Mouse (Mus musculus): Measurements from ENCODE around the gene Thrb. TPM values are rescaled to one million over a fixed set of nuclear protein-coding genes. Genes with fewer than 3 reads are reported as not detected.
A peak's percentile ranks its signal among the peaks of the same experiment; 100 is the strongest.

The Thrb gene
- 2.6 and 5.1 TPM in 2 replicates for polyA plus RNA-seq (2015; fragmentation: Nextera tagmentation; extraction: Ambion mirVana)

DNA sequence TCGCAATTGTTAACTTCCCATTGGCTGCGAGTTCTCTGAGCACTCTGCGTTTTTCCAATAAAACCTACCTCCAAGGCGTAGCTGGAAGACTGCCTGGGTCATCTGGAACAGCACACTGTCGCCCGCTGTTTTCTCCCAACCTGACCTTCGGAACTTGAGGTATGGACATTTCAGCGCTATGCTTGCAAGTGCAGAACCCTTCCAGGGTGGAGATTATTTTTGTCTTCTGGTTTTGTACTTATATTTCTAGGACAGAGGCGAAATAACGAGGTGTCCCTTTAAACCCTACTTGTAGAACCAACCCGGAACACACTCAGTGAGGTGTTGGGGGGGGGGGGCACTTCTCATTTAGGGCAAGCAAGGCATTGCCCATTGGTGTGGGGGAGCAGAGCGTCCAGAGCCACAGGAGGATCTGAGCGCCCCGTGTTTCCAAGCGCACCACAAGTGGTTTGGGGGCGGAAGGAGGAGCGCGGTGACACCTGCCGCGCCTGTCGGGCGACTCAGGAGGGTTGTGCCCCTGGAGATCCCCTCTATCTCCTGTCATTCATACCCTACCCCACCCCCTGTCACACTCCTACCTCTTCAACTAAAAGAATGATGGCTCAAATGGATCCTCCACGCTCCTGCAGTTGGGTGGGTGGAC, at the start of gene Thrb:
Thrb (plus strand) TSS at position 576 of the 643 bp plus-strand sequence.
- H3K4me3 ChIP-seq = peak within 1 kb of the TSS; percentile 71
- WGBS = 1% methylated on average over 23 of the region's 23 CpGs
- no peak for ATAC-seq (ENCODE audit: insufficient number of reproducible peaks, insufficient read depth, low FRiP score, low TSS enrichment, low read depth)
- no peaks in the 10 kb centered on the region for H3K9me3 ChIP-seq
- peak within 1 kb of the TSS; percentile 99 for H3K4me2 ChIP-seq
- peaks cover 39% of the 10 kb centered on the region for H3K27me3 ChIP-seq
- H3K9ac ChIP-seq = peak within 1 kb of the TSS; percentile 75
- H3K27ac ChIP-seq = no peak within 1 kb of the TSS; the same call in 1 of the 2 replicates
- H3K36me3 ChIP-seq = no peaks in the 10 kb centered on the region
- peaks cover 18% of the 10 kb centered on the region for H3K4me1 ChIP-seq

DNA sequence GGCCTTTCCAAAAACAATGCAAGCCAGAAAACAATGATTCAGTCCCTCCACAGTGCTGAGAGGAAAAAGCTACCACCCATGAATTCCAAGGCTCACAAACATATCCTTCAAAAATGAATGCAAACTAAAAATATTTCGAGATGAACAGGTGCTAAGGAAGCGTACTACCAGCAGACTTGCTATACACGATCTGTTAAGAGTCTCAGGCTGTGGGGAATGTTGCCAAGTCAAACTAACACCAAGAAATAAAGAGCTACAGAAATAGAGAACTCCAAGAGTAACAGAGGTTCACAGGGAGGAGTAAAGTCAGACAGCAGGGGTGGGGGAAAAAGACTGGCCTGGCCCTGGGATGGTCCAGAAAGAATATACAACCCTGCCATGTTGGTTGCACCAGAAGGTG, 38.4 kb upstream of the Thrb start:
- Histone ChIP-seq H3K36me3 (no peaks in the 10 kb centered on the region), H3K4me3 (no peak overlapping the region), H3K27ac (peak overlapping the region; percentile 28; the same call in 1 of the 2 replicates), H3K27me3 (no peaks in the 10 kb centered on the region), H3K4me2 (no peak overlapping the region), H3K9ac (no peak overlapping the region), H3K9me3 (no peaks in the 10 kb centered on the region), H3K4me1 (no peaks in the 10 kb centered on the region)
- ATAC-seq (ENCODE audit: insufficient number of reproducible peaks, insufficient read depth, low FRiP score, low TSS enrichment, low read depth) = no peak
- 66% methylated on average over 3 of the region's 3 CpGs for WGBS

DNA sequence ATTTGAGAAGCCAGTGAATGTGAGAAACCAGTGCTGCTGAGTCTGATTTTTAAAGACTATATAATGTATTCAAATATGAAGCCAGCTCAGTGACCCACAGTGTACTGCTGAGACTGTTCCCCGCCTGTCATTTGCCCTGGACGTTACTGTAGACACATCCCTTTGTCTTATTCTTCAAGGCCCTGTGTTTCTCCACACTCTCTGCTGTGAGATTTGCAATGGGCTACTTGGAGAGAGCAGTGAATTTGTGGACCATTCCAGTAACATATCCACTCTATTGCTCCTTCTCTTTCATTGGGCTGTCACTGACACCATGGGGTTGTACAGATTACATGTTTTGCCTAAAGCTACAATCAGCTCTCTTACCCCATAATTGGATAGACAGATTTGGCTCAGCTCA, 36.1 kb upstream of the Thrb start:
- Histone ChIP-seq H3K36me3 (no peaks in the 10 kb centered on the region), H3K4me1 (no peaks in the 10 kb centered on the region), H3K4me3 (no peak overlapping the region), H3K4me2 (no peak overlapping the region), H3K27ac (no peak overlapping the region), H3K9ac (no peak overlapping the region), H3K9me3 (no peaks in the 10 kb centered on the region), H3K27me3 (no peaks in the 10 kb centered on the region)
- 46% methylated on average over 2 of the region's 2 CpGs for WGBS
- no peak for ATAC-seq (ENCODE audit: insufficient number of reproducible peaks, insufficient read depth, low FRiP score, low TSS enrichment, low read depth)

DNA sequence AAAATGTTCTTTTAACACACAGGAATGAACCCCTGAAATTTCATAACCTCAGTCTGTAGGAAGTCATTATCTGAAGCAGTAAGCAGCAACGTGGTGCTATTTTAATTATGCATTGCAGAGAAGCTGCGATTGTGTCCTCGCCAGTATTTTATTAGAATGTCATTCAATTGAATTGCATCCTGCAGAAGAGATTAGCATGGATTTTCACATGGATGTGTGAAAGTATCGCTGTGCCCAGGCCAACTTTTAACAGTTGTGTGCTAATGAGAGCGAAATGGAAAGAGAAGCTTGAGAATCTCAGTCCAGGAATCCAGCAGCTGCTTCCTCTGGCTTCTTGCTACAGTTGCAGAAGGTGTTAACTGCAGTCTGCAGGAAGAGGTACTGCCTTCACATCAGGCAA, 30.8 kb upstream of the Thrb start:
- H3K27me3 ChIP-seq = no peaks in the 10 kb centered on the region
- WGBS = 66% methylated on average over 5 of the region's 5 CpGs
- H3K36me3 ChIP-seq = no peaks in the 10 kb centered on the region
- H3K4me2 ChIP-seq = no peak overlapping the region
- H3K9me3 ChIP-seq = no peaks in the 10 kb centered on the region
- ATAC-seq (ENCODE audit: insufficient number of reproducible peaks, insufficient read depth, low FRiP score, low TSS enrichment, low read depth) = no peak
- H3K4me3 ChIP-seq = no peak overlapping the region
- H3K9ac ChIP-seq = no peak overlapping the region
- peaks cover 7% of the 10 kb centered on the region; the same call in 1 of the 2 replicates for H3K4me1 ChIP-seq
- H3K27ac ChIP-seq = no peak overlapping the region

DNA sequence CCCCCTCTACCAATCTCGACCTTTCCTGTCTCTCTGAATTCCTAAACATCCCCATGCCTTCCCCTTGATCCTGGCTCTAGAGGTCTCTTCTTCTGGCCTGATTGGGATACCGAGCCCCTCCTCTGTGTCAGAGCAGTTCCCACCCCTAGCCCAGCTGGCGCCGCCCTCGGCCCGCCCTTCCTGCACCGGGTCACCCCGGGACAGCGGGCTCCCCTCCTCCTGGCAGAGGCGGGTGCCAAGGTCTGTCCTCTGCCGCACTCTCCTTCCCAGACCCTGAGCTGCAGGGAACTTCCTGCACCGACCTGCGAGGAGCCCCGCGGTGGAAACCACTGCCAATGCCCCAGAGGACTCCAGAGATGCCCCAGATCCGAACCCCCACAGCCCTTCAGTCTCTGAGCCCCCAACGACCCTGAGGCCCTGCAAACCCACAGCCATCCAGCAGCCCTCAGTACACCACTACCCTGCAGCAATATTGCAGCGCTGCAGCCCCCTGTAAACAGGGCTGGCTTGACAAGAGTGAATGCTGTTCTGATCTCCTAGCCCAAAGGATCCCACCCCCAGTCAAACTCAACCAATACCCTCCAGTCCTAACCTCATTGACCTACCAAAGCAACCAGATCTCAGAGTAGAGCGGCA, 27.1 kb upstream of the Thrb start:
- Histone ChIP-seq H3K4me3 (peak overlapping the region; percentile 23), H3K9me3 (no peaks in the 10 kb centered on the region), H3K27me3 (no peaks in the 10 kb centered on the region), H3K36me3 (no peaks in the 10 kb centered on the region), H3K9ac (no peak overlapping the region), H3K4me1 (peaks cover 7% of the 10 kb centered on the region; the same call in 1 of the 2 replicates), H3K4me2 (peak overlapping the region; percentile 56), H3K27ac (no peak overlapping the region)
- peak; percentile 59; the same call in 1 of the 2 replicates for ATAC-seq (ENCODE audit: insufficient number of reproducible peaks, insufficient read depth, low FRiP score, low TSS enrichment, low read depth)
- 5% methylated on average over 19 of the region's 19 CpGs for WGBS

DNA sequence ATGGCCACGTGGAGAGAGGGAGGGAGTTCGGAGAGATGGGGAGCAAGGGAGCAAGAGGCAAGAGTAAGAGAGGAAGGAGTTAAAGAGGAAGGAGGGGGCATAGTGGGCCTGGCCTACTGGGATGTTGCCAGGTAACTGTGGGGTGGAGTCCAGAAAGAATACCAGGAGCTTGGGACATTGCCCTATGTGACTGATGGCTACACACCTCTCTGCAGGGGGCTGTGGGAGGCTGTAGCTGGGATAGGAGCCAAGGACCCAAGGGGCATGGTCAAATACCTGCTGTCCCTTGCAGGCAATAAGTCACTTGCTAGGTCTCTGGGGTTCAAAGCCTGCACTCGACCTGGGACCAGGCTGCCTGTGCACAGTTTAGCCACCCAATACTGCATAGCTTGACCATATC, 23.1 kb upstream of the Thrb start:
- H3K36me3 ChIP-seq = no peaks in the 10 kb centered on the region
- peaks cover 7% of the 10 kb centered on the region; the same call in 1 of the 2 replicates for H3K4me1 ChIP-seq
- no peak overlapping the region for H3K9ac ChIP-seq
- no peak overlapping the region for H3K4me2 ChIP-seq
- no peak for ATAC-seq (ENCODE audit: insufficient number of reproducible peaks, insufficient read depth, low FRiP score, low TSS enrichment, low read depth)
- 73% methylated on average over 3 of the region's 3 CpGs for WGBS
- no peaks in the 10 kb centered on the region for H3K27me3 ChIP-seq
- 0 out of 2 replicates have a peak, but pooled peaks cover 2% of the 10 kb centered on the region for H3K9me3 ChIP-seq
- H3K27ac ChIP-seq = no peak overlapping the region
- no peak overlapping the region for H3K4me3 ChIP-seq

DNA sequence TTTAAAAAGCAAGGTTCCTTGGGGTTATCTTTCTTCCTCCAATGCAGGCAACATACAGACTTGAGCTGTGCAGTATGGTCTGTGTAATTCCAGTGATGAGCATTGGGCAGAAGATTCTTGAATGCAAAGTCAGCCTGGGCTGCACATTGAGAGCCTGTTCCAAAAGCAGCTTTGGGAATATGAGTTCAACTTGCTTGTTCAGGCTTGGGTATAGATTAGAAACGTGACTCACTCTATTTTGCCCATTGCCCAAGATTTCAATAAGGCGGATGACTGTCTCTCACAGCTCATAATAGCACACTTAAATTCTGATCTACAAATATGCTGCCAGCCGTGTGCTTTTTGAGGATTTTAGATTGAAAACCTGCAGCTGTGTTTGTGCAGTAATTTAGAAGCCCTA, 18.3 kb upstream of the Thrb start:
- 0 out of 2 replicates have a peak, but pooled peaks cover 2% of the 10 kb centered on the region for H3K9me3 ChIP-seq
- H3K27me3 ChIP-seq = no peaks in the 10 kb centered on the region
- 60% methylated on average over 3 of the region's 3 CpGs for WGBS
- no peak overlapping the region for H3K4me3 ChIP-seq
- H3K9ac ChIP-seq = no peak overlapping the region
- no peak overlapping the region for H3K27ac ChIP-seq
- ATAC-seq (ENCODE audit: insufficient number of reproducible peaks, insufficient read depth, low FRiP score, low TSS enrichment, low read depth) = no peak
- no peak overlapping the region for H3K4me2 ChIP-seq
- H3K36me3 ChIP-seq = no peaks in the 10 kb centered on the region
- H3K4me1 ChIP-seq = no peaks in the 10 kb centered on the region

DNA sequence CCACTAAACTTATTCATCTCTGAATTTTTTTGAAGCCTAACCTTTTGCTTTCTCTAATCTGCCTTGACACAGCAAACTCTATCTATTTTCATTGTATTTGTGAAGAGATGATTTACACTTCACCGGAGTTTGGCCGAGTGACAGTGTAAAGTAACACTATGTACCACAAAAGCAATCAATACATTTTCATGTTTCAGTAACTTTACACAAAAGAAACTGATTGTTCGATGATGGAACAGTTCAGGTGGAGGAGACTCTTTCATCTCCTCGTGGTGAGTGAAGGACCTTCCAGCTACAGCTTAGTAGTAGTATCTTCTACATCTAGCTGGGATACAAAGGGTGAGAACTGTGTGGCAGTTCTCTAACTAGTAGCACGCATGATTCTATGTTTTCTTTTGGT, 5.0 kb upstream of the Thrb start:
- Histone ChIP-seq H3K4me1 (peaks cover 9% of the 10 kb centered on the region), H3K27me3 (peaks cover 5% of the 10 kb centered on the region), H3K9me3 (no peaks in the 10 kb centered on the region), H3K27ac (no peak overlapping the region), H3K4me2 (no peak overlapping the region), H3K36me3 (no peaks in the 10 kb centered on the region), H3K4me3 (no peak overlapping the region), H3K9ac (no peak overlapping the region)
- ATAC-seq (ENCODE audit: insufficient number of reproducible peaks, insufficient read depth, low FRiP score, low TSS enrichment, low read depth) = no peak
- 75% methylated on average over 5 of the region's 5 CpGs for WGBS

DNA sequence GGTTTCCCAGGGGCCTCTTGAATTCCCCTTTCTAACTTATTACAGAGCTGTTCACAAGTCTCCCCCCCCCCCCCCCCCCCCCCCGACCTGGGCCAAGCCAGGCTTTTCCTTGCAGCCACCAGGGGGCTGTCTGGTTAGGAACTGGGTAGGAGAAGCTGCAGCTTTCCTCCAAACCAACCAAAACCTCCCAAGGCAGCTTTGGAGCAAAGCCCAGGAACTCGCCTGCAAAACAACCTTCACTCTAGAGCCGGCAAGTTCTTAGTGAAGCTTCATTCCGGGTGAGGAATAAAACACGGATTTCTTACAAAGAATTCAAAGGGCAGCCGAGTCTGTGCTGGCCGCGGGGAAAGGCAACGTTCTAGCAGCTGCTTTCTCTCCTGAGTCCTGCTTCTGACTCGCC, 1.0 kb upstream of the Thrb start:
- Histone ChIP-seq H3K36me3 (no peaks in the 10 kb centered on the region), H3K27me3 (peaks cover 39% of the 10 kb centered on the region), H3K27ac (no peak overlapping the region; the same call in 1 of the 2 replicates), H3K9me3 (no peaks in the 10 kb centered on the region), H3K4me2 (peak overlapping the region; percentile 99), H3K4me3 (peak overlapping the region; percentile 71), H3K9ac (peak overlapping the region; percentile 41), H3K4me1 (peaks cover 18% of the 10 kb centered on the region)
- ATAC-seq (ENCODE audit: insufficient number of reproducible peaks, insufficient read depth, low FRiP score, low TSS enrichment, low read depth) = peak; percentile 78
- 0% methylated on average over 9 of the region's 10 CpGs for WGBS

DNA sequence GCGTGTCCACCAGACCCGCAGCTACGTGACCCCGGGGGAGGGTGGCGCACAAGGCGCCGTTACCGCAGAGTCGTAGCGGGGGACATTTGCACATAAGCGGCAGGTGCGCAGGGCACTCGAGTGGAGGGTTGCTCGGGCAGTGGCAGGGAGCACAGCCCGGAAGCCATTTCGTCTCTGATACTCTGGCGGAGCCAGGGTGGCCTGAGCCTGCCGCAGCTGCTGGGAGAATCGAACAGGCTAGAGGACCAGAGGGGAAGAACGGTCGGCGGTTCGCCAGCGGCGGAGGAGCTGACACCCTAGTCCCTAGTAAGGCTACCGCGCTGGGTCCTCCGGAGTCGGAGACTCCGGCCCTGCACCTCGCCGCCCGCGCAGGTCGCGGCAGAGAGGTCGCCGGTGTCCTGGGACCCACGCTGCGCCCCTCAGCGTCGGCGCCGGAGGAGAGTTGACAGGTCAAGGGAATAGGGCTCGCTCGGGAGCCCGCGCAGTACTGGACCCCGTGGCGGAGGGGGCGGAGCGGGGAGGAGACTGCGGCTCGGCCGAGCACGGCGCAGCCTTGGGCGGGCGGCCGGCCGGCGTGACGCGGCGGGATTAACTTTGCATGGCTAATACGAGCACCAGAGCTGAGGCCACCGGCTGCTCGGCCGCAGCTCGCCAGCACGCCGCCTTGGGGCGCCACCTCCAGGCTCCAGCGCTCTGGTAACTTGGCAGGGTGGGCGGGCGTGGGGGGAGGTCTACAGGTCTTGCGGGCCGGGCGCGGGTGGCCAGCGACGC, 453 bp downstream of the Thrb start:
- Histone ChIP-seq H3K9me3 (no peaks in the 10 kb centered on the region), H3K9ac (peak overlapping the region; percentile 75), H3K36me3 (no peaks in the 10 kb centered on the region), H3K4me2 (peak overlapping the region; percentile 99), H3K4me1 (peaks cover 18% of the 10 kb centered on the region), H3K4me3 (peak overlapping the region; percentile 71), H3K27ac (no peak overlapping the region), H3K27me3 (peaks cover 39% of the 10 kb centered on the region)
- ATAC-seq (ENCODE audit: insufficient number of reproducible peaks, insufficient read depth, low FRiP score, low TSS enrichment, low read depth) = peak; percentile 82
- under 1% methylated on average over 66 of the region's 82 CpGs for WGBS

DNA sequence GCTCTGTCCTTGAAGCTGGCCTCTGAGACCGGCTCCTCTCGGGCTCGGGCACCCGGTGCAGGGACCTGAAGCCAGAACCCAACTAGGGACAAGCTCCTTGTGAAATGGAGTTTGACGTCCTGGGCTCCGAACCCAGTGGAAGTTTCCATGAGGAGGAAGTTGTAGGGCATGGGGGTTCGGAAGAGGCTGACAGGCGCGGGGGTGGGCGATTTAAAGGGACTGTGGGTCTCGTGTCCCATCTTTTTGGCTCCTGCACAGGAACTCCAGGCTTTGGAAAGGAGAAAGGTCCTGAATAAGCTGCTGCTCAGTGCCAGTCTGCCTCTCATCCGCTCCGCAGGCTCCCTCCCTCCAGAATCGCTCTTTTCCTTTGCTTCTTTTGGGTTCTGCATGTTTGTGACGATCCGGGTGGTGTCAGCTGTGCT, 1.1 kb downstream of the Thrb start:
- no peak for ATAC-seq (ENCODE audit: insufficient number of reproducible peaks, insufficient read depth, low FRiP score, low TSS enrichment, low read depth)
- Histone ChIP-seq H3K4me3 (peak overlapping the region; percentile 71), H3K27me3 (peaks cover 39% of the 10 kb centered on the region), H3K9me3 (no peaks in the 10 kb centered on the region), H3K4me2 (peak overlapping the region; percentile 99), H3K9ac (peak overlapping the region; percentile 75), H3K4me1 (peaks cover 18% of the 10 kb centered on the region), H3K27ac (no peak overlapping the region), H3K36me3 (no peaks in the 10 kb centered on the region)
- under 1% methylated on average over 16 of the region's 16 CpGs for WGBS

All from embryonic facial prominence, embryonic 13.5 days (tissue).